Mouse (Mus musculus): Measurements from ENCODE around the gene Guca1a. TPM values are rescaled to one million over a fixed set of nuclear protein-coding genes. Genes with fewer than 3 reads are reported as not detected.

The Guca1a gene
- 0.23 TPM in 1 of 2 replicates, not detected in the other for polyA plus RNA-seq (2014; fragmentation: Nextera tagmentation; extraction: Ambion mirVana)

GRCm38 (mm10) chr17:47400451-47400850 lies at the start of gene Guca1a:
Gene Guca1a, minus strand, starts transcription at chr17:47400584.
- H3K9me3 ChIP-seq (ENCODE audit: control insufficient read depth, low read length), result no peaks in the 10 kb centered on the region
- no peak for DNase-seq (ENCODE audit: low spot score)
- H3K27me3 ChIP-seq (ENCODE audit: control insufficient read depth, insufficient read depth, low read length), result peaks cover 13% of the 10 kb centered on the region
- 49% methylated on average over 10 of the region's 10 CpGs for WGBS
- H3K9ac ChIP-seq (ENCODE audit: low read length), result no peak within 1 kb of the TSS
- H3K27ac ChIP-seq (replicated peaks; ENCODE audit: low read depth, low read length), result no peak within 1 kb of the TSS
- no peaks in the 10 kb centered on the region for H3K36me3 ChIP-seq (ENCODE audit: control insufficient read depth, insufficient read depth, low read length)
- no peak within 1 kb of the TSS for H3K4me3 ChIP-seq (ENCODE audit: low read depth, low read length)
- no peak for ATAC-seq (ENCODE audit: insufficient number of reproducible peaks, low FRiP score, low TSS enrichment, low read depth)
- no peak within 1 kb of the TSS for H3K4me2 ChIP-seq (ENCODE audit: low read depth, severe bottlenecking)
- no peaks in the 10 kb centered on the region for H3K4me1 ChIP-seq (ENCODE audit: control insufficient read depth, insufficient read depth, low read length)

- Histone ChIP-seq H3K4me3 (ENCODE audit: low read depth, low read length) (no peak overlapping the region), H3K36me3 (ENCODE audit: control insufficient read depth, insufficient read depth, low read length) (no peaks in the 10 kb centered on the region), H3K9me3 (ENCODE audit: control insufficient read depth, low read length) (no peaks in the 10 kb centered on the region), H3K27ac (replicated peaks; ENCODE audit: low read depth, low read length) (no peak overlapping the region), H3K9ac (ENCODE audit: low read length) (no peak overlapping the region), H3K4me1 (ENCODE audit: control insufficient read depth, insufficient read depth, low read length) (peaks cover 11% of the 10 kb centered on the region), H3K27me3 (ENCODE audit: control insufficient read depth, insufficient read depth, low read length) (no peaks in the 10 kb centered on the region), H3K4me2 (ENCODE audit: low read depth, severe bottlenecking) (no peak overlapping the region)
- WGBS, result 60% methylated on average over 5 of the region's 5 CpGs
- DNase-seq (ENCODE audit: low spot score) (no peak), ATAC-seq (ENCODE audit: insufficient number of reproducible peaks, low FRiP score, low TSS enrichment, low read depth) (no peak)
These were observed 49.0 kb upstream of the Guca1a start for GRCm38 (mm10) chr17:47449432-47449831.

DNA sequence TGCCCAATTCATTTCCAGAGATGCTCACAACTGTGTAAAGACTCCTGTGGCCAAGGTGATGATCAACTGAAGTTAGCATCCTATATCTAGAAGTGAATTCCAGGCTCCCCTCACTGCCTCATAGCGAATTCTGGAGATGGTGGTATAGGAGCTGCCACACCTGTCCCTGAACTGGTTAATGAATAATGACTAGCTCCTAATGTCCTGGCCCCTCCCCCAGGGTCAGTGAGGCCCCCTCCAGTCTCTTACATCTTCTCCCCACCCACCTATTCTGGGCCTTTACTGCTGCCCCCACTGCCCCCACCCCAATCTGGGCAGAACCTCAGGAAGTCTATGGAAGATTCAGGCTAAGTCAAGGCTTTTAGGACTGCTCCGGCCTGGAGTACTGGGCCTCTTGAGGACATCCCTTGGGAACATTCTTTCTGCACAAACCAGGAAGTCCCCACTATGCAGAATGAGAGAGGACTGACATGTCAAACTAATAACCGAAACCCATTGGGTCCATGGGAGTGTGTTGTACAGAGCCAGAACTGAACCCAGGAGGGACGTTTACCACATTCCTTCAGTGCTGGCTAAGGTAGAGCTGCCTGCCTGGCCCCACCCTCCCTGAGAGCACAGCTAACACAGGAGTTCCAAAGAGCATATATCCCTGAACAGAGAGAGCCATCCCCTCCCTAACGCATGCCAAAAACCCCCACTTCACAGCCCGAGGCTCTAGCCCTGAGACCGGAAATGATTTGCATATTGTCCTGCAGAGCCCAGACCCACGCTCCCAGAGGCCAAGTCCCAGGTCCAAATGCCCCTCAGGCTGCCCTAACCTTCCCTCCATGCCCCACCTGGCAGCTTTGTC lies 48.4 kb upstream of the Guca1a start:
- H3K4me1 ChIP-seq (ENCODE audit: control insufficient read depth, insufficient read depth, low read length), result peaks cover 11% of the 10 kb centered on the region
- 35% methylated on average over 8 of the region's 8 CpGs for WGBS

GRCm38 (mm10) chr17:47446561-47446960 lies 46.2 kb upstream of the Guca1a start:
- no peak overlapping the region for H3K27ac ChIP-seq (replicated peaks; ENCODE audit: low read depth, low read length)
- H3K4me1 ChIP-seq (ENCODE audit: control insufficient read depth, insufficient read depth, low read length), result peaks cover 11% of the 10 kb centered on the region
- H3K9ac ChIP-seq (ENCODE audit: low read length), result no peak overlapping the region
- WGBS, result 89% methylated on average over 11 of the region's 11 CpGs
- H3K9me3 ChIP-seq (ENCODE audit: control insufficient read depth, low read length), result no peaks in the 10 kb centered on the region
- ATAC-seq (ENCODE audit: insufficient number of reproducible peaks, low FRiP score, low TSS enrichment, low read depth) (no peak), DNase-seq (ENCODE audit: low spot score) (no peak)
- H3K27me3 ChIP-seq (ENCODE audit: control insufficient read depth, insufficient read depth, low read length), result no peaks in the 10 kb centered on the region; the same call in 1 of the 2 replicates
- no peaks in the 10 kb centered on the region for H3K36me3 ChIP-seq (ENCODE audit: control insufficient read depth, insufficient read depth, low read length)
- H3K4me3 ChIP-seq (ENCODE audit: low read depth, low read length), result no peak overlapping the region
- no peak overlapping the region for H3K4me2 ChIP-seq (ENCODE audit: low read depth, severe bottlenecking)

More for the DNA sequence above, 48.4 kb upstream of the Guca1a start:
- no peak for DNase-seq (ENCODE audit: low spot score)
- Histone ChIP-seq H3K27me3 (ENCODE audit: control insufficient read depth, insufficient read depth, low read length) (no peaks in the 10 kb centered on the region), H3K9me3 (ENCODE audit: control insufficient read depth, low read length) (no peaks in the 10 kb centered on the region), H3K4me2 (ENCODE audit: low read depth, severe bottlenecking) (no peak overlapping the region), H3K9ac (ENCODE audit: low read length) (no peak overlapping the region), H3K4me3 (ENCODE audit: low read depth, low read length) (no peak overlapping the region), H3K36me3 (ENCODE audit: control insufficient read depth, insufficient read depth, low read length) (no peaks in the 10 kb centered on the region), H3K27ac (replicated peaks; ENCODE audit: low read depth, low read length) (no peak overlapping the region; the same call in 1 of the 2 replicates)
- no peak for ATAC-seq (ENCODE audit: insufficient number of reproducible peaks, low FRiP score, low TSS enrichment, low read depth)

DNA sequence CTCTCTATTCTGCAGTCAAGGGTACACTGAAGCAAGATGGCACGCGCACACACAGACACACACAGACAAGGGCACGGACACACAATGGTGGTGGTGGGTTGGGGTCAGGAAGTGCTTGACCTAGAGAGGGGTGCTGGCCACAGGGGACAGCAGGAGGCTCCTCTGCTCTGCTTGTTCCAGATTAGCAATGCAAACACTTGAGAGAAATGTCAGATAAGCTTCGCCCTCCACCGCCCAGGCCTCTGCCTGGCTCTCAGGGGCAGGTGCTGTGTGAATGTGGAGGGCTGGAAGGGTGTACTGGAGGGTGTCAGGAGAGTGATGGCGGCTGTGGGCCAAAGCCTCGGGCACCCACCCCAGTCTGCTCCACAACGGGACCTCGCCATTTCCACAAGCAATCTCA lies 45.6 kb upstream of the Guca1a start:
- Histone ChIP-seq H3K9ac (ENCODE audit: low read length) (no peak overlapping the region), H3K27me3 (ENCODE audit: control insufficient read depth, insufficient read depth, low read length) (no peaks in the 10 kb centered on the region; the same call in 1 of the 2 replicates), H3K4me2 (ENCODE audit: low read depth, severe bottlenecking) (no peak overlapping the region), H3K9me3 (ENCODE audit: control insufficient read depth, low read length) (no peaks in the 10 kb centered on the region), H3K36me3 (ENCODE audit: control insufficient read depth, insufficient read depth, low read length) (no peaks in the 10 kb centered on the region), H3K27ac (replicated peaks; ENCODE audit: low read depth, low read length) (no peak overlapping the region), H3K4me1 (ENCODE audit: control insufficient read depth, insufficient read depth, low read length) (peaks cover 11% of the 10 kb centered on the region), H3K4me3 (ENCODE audit: low read depth, low read length) (no peak overlapping the region)
- ATAC-seq (ENCODE audit: insufficient number of reproducible peaks, low FRiP score, low TSS enrichment, low read depth), result no peak
- 80% methylated on average over 9 of the region's 9 CpGs for WGBS
- DNase-seq (ENCODE audit: low spot score), result no peak

DNA sequence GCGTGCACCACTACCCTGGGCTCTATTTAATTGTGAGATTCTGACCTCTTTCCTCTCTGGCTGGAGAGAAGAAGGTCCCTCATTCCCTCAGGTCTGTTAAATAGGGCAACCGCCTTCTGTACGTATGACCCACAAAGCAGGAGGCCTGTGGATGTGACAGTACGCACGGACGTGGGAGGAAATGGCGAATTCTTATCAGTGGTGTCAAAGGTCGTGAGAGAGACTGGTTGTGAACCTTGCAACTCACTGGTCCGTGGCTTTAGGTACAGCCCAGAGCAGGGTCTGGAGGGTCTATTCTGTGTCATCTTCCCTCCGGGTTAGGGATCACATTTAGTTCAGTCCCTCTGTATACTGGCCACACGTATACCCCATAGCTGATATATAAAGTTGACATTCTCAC lies 45.1 kb upstream of the Guca1a start:
- 70% methylated on average over 11 of the region's 11 CpGs for WGBS
- no peaks in the 10 kb centered on the region for H3K36me3 ChIP-seq (ENCODE audit: control insufficient read depth, insufficient read depth, low read length)
- no peak overlapping the region for H3K4me2 ChIP-seq (ENCODE audit: low read depth, severe bottlenecking)
- no peak overlapping the region for H3K4me3 ChIP-seq (ENCODE audit: low read depth, low read length)
- no peaks in the 10 kb centered on the region; the same call in 1 of the 2 replicates for H3K27me3 ChIP-seq (ENCODE audit: control insufficient read depth, insufficient read depth, low read length)
- H3K27ac ChIP-seq (replicated peaks; ENCODE audit: low read depth, low read length), result no peak overlapping the region
- H3K4me1 ChIP-seq (ENCODE audit: control insufficient read depth, insufficient read depth, low read length), result peaks cover 13% of the 10 kb centered on the region
- H3K9me3 ChIP-seq (ENCODE audit: control insufficient read depth, low read length), result no peaks in the 10 kb centered on the region
- DNase-seq (ENCODE audit: low spot score) (no peak), ATAC-seq (ENCODE audit: insufficient number of reproducible peaks, low FRiP score, low TSS enrichment, low read depth) (no peak)
- H3K9ac ChIP-seq (ENCODE audit: low read length), result no peak overlapping the region

- DNase-seq (ENCODE audit: low spot score), result no peak
- H3K27ac ChIP-seq (replicated peaks; ENCODE audit: low read depth, low read length), result no peak overlapping the region
- H3K27me3 ChIP-seq (ENCODE audit: control insufficient read depth, insufficient read depth, low read length), result no peaks in the 10 kb centered on the region; the same call in 1 of the 2 replicates
- H3K36me3 ChIP-seq (ENCODE audit: control insufficient read depth, insufficient read depth, low read length), result no peaks in the 10 kb centered on the region
- H3K9me3 ChIP-seq (ENCODE audit: control insufficient read depth, low read length), result no peaks in the 10 kb centered on the region
- no peak overlapping the region; the same call in 1 of the 2 replicates for H3K9ac ChIP-seq (ENCODE audit: low read length)
- peaks cover 14% of the 10 kb centered on the region for H3K4me1 ChIP-seq (ENCODE audit: control insufficient read depth, insufficient read depth, low read length)
- no peak overlapping the region for H3K4me2 ChIP-seq (ENCODE audit: low read depth, severe bottlenecking)
- ATAC-seq (ENCODE audit: insufficient number of reproducible peaks, low FRiP score, low TSS enrichment, low read depth), result no peak
- H3K4me3 ChIP-seq (ENCODE audit: low read depth, low read length), result no peak overlapping the region
- 77% methylated on average over 6 of the region's 6 CpGs for WGBS
These were observed 43.7 kb upstream of the Guca1a start for GRCm38 (mm10) chr17:47444113-47444512.

- Histone ChIP-seq H3K9me3 (ENCODE audit: control insufficient read depth, low read length) (no peaks in the 10 kb centered on the region), H3K4me1 (ENCODE audit: control insufficient read depth, insufficient read depth, low read length) (0 out of 2 replicates have a peak, but pooled peaks cover 7% of the 10 kb centered on the region), H3K27me3 (ENCODE audit: control insufficient read depth, insufficient read depth, low read length) (peaks cover 16% of the 10 kb centered on the region), H3K4me3 (ENCODE audit: low read depth, low read length) (no peak overlapping the region), H3K4me2 (ENCODE audit: low read depth, severe bottlenecking) (no peak overlapping the region), H3K36me3 (ENCODE audit: control insufficient read depth, insufficient read depth, low read length) (no peaks in the 10 kb centered on the region), H3K9ac (ENCODE audit: low read length) (no peak overlapping the region), H3K27ac (replicated peaks; ENCODE audit: low read depth, low read length) (no peak overlapping the region)
- 81% methylated on average over 3 of the region's 3 CpGs for WGBS
- DNase-seq (ENCODE audit: low spot score), result no peak
- no peak for ATAC-seq (ENCODE audit: insufficient number of reproducible peaks, low FRiP score, low TSS enrichment, low read depth)
These were observed 41.9 kb upstream of the Guca1a start for GRCm38 (mm10) chr17:47442271-47442670.

Measured in limb, embryonic 11.5 days (tissue).